Mouse (Mus musculus) olfactory bulb, adult 2 months (tissue): ENCODE results near the gene Calcr. TPM values are rescaled to one million over a fixed set of nuclear protein-coding genes. Genes with fewer than 3 reads are reported as not detected.
"Not testable (repeated sequence)": the region's sequence is repeated elsewhere in the genome, so short reads cannot be mapped to it uniquely, and the experiment has no call there.

ENCODE experiments used
- H3K27ac ChIP-seq: fragments of 200-500 bp; 2 replicates; pipeline ENCODE4 v1.5.1; 2012; ENCODE audit warnings: low read depth, low read length; ENCODE audit not compliant: insufficient read depth
- H3K4me1 ChIP-seq: fragments of 200-500 bp; 2 replicates; pipeline ENCODE4 v1.6.1; 2012; ENCODE audit warnings: low read length; ENCODE audit not compliant: control insufficient read depth, insufficient read depth
- H3K4me3 ChIP-seq: fragments of 200-500 bp; 2 replicates; pipeline ENCODE4 v1.5.1; 2012; ENCODE audit warnings: mild to moderate bottlenecking, low read depth, low read length, moderate library complexity; ENCODE audit not compliant: insufficient read depth
- CTCF ChIP-seq: fragments of 200-500 bp; IDR thresholded peaks from 2 replicates; pipeline ENCODE4 v1.5.1; 2012; ENCODE audit warnings: low read depth, mild to moderate bottlenecking, low read length, moderate library complexity; ENCODE audit not compliant: insufficient read depth
- POLR2A ChIP-seq: fragments of 200-500 bp; IDR thresholded peaks from 2 replicates; pipeline ENCODE4 v1.6.1; 2012; ENCODE audit warnings: mild to moderate bottlenecking, low read depth, low read length, moderate library complexity; ENCODE audit not compliant: insufficient read depth
- WGBS: fragments of 180-500 bp; shearing (Covaris S2); methylation state at CpG from one replicate; pipeline ENCODE4 v1.1.7; 2018; 5-methylcytosine and 5-hydroxymethylcytosine counted together
- polyA plus RNA-seq: library from polyadenylated mRNA; stranded (reverse); fragments of >200 nt; gene quantifications from 2 replicates; pipeline ENCODE4 v1.2.4, GENCODE M21; 2012; ENCODE audit warnings: low replicate concordance; ENCODE audit not compliant: missing spikeins, insufficient read depth, insufficient read length

The Calcr gene
- polyA plus RNA-seq, 1 experiment: not detected

- Histone ChIP-seq H3K27ac (no peak overlapping the region), H3K4me1 (no peaks in the 10 kb centered on the region), H3K4me3 (no peak overlapping the region)
- 52% methylated on average over 7 of the region's 7 CpGs for WGBS
- TF ChIP-seq CTCF: no peak
- no peak for TF ChIP-seq POLR2A
Measured at GRCm38 (mm10) chr6:3688087-3688642, 76.3 kb downstream of the Calcr start.

GRCm38 (mm10) chr6:3678286-3678685 lies 86.2 kb downstream of the Calcr start:
- H3K4me1 ChIP-seq, H3K4me3 ChIP-seq, H3K27ac ChIP-seq: not testable (repeated sequence)
- 31% methylated on average over 2 of the region's 2 CpGs for WGBS

GRCm38 (mm10) chr6:3677806-3678205 lies 86.7 kb downstream of the Calcr start:
- Histone ChIP-seq H3K27ac (no peak overlapping the region), H3K4me3 (no peak overlapping the region), H3K4me1 (no peaks in the 10 kb centered on the region)
- 18% methylated on average over 2 of the region's 2 CpGs for WGBS
- TF ChIP-seq CTCF (no peak), POLR2A (no peak)

GRCm38 (mm10) chr6:3671941-3672340 lies 92.6 kb downstream of the Calcr start:
- WGBS: 86% methylated on average over 4 of the region's 4 CpGs
- not testable (repeated sequence) for H3K4me3 ChIP-seq, H3K4me1 ChIP-seq, H3K27ac ChIP-seq

- 75% methylated on average over 10 of the region's 10 CpGs for WGBS
- H3K4me3 ChIP-seq: no peak overlapping the region
Measured at GRCm38 (mm10) chr6:3664147-3664716, 100.3 kb downstream of the Calcr start.

GRCm38 (mm10) chr6:3658405-3658804 lies 106.1 kb downstream of the Calcr start:
- no peak overlapping the region for H3K27ac ChIP-seq
- 75% methylated on average over 4 of the region's 4 CpGs for WGBS
- H3K4me1 ChIP-seq: no peaks in the 10 kb centered on the region
- no peak for TF ChIP-seq POLR2A
- TF ChIP-seq CTCF: no peak
- H3K4me3 ChIP-seq: no peak overlapping the region

More at GRCm38 (mm10) chr6:3664147-3664716, 100.3 kb downstream of the Calcr start:
- no peak for TF ChIP-seq CTCF
- no peak for TF ChIP-seq POLR2A
- H3K4me1 ChIP-seq: no peaks in the 10 kb centered on the region
- no peak overlapping the region for H3K27ac ChIP-seq

Other genes starting within 250 kb of the Calcr start
- not detected in 2 replicates for gene Tfpi2, start 224.2 kb upstream of the Calcr start, polyA plus RNA-seq
- gene Gngt1, start 229.1 kb upstream of the Calcr start, polyA plus RNA-seq: not detected in 2 replicates
- not detected in 2 replicates for gene Gng11, start 239.2 kb upstream of the Calcr start, polyA plus RNA-seq